Mouse (Mus musculus) natural killer cell, adult 2 months (primary cell): ENCODE data around the gene Adgrg2.

Source experiments
- DNase-seq, 2 experiments: peaks; one replicate each; pipeline ENCODE4 v3.0.0; 2022; ENCODE audit warnings: low spot score in 2 of 2

The Adgrg2 gene

DNA sequence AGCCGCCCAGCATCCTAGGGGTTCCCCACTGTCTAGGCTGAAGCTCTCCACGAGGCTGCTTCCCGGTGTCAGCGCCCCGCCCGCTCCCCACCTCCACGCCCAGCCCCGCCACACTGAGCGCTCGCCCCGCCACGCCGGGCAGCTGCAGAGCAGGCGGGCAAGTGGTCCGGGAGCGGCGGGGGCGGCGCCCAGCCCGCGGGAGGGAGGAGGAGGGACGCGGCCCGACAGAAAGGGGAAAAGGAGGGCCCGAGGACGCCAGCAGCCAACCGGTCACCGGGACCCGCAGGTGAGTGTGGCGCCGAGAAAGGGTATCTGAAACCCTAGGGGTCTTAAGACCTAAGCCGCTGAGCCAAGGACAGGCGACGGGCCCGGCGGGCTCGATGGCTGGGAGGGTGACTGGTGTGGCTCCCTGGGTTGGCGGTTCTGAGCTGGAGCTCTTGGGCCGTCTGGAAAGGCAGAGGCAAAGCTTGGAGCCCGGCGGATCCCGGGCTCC is at the start of gene Adgrg2:
Gene Adgrg2 (plus strand): TSS at position 227 of the 493 bp plus-strand sequence.
- DNase-seq: no peak

DNA sequence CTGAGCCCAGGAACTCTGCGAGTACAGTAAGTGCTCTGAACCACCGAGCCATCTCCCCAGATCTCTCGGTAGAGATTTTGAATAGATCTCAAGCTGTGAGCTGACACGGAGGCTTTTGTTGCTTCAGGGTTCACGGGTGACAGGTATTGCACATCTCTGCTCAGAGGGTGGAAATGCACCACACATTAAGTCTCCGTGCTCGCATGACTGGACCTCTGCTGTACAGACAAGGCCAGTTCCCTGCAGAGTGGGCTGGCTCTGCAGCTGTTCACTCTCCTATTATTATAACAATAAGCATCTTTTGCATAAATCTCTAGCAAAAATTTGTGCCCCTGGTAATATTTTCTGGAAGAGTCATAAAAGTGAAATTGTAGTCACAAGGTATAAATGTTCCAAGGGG is 39.5 kb upstream of the Adgrg2 start:
- DNase-seq: no peak

DNA sequence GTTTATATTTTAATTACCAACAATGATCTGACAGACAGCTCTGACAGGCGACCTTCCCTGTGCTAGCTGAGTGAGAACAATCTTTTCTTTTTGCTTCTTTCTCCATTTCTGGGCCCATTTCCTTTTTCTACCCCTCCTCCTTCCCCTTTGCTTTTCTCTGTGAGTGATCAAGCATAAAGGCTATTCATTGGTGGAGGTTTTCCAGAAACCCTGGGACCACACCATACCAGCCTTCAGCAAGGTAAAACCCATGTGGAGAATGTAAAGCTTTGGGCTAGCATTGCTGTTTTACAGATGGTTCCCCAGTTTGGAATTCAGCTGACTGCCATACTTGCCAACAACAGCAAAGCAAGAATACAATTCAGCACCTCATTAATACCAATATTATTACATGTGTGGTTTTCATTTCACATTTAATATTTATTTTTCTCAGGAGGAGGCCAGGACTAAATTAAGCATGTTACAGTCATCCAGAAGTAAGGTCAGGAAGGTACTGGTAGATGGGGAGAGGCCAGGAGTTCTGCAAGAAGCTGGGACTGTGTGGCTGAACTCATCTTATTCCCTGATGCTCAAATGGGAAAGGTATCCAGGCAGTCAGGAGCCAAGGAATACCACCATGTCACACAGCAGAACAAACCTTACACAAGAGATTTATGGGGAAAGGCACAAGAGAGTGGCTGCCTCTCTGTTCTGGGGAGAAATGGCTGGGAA is 38.4 kb upstream of the Adgrg2 start:
- DNase-seq: no peak

DNA sequence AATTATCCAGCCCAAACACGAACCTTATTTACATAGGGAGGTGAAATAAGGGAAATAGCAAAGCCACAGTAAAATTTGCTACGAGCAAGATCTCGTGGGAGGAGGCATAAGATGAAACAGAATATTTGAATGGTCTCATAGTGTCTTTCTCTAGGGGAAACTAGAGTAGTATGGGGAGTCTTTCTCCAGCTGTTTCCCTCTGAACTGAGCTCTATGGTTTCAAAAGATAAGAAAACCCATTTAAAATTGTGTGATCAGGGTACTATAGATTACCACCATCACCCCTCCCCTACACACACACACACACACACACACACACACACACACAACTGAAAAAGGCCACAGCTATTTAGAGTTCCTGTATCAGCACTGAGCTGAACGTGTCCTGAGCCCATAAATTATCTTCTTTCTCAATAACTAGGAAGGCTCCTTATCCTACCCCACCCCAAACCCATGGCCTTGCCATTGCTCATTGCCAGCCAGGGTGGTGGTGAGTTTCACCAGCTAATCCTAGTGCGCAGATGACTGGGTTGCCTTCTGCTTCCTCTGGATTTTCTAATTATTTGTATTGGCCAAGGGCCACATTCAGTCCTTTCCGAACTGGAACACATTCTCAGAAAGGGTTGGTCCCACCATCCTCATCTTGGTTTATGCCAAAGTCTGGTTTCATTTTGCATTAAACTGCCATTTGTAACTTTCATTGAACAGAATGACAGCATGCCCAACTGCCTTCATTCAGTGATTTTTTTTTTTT is 5.6 kb upstream of the Adgrg2 start:
- no peak for DNase-seq

DNA sequence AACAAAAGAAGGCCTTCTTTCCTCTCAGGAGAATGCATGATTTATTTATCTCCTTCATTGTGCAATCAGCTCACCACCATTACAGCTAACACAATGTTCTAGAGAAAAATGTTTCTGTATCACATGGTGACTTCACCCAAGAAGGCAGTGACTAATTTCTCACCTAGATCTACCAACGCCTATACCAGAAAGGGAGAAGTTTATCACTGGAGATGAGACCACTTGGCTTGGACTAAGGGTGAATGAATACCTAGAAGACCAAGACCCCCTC is 5.1 kb upstream of the Adgrg2 start:
- no peak for DNase-seq

DNA sequence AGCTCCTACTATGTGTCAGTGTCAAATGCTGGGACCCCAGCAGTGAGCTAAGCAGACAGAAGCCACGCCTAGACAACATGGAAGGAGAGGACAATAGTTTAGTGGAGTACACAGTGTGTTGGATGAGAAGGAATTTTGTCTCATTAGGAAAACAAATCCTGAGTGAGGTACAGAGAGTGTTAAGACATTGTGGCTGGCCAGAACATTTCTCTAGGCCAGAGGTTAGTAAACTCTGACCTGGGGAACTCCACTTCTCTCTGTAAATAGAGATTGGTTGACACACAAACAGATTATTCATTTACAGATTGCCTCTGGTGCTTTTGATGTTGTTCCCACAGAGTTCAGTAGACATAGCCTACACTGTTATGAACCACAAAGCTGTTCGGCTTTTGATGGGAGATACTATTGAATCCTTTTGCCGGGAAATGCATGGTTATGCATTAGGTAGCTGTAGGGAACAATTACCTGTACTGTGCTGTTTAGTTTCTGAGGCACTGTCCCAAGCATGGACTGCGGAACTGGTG is 22.5 kb downstream of the Adgrg2 start:
- no peak for DNase-seq

DNA sequence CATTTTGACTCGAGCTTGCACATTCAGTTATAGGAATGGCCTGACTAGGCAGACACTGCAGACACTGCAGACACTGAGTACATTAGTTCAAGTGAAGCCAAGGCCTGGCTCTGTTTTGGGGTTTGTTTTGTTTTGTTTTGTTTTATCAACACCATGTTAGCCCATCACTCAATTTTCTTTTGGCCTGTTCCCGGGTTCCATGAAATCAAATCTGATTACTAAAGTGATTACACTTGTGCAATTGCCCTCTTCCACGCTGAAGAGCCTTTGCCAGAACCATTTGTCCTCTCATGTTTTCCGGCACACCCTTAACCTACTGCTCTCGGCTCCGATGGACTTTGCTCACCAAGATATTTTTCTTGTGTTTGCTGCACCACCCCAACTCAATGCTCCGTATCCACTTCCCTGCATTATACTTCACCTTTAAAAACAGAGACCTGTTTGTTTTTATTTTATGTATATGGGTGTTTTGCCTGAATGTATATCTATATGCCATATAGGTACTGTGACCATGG is 23.4 kb downstream of the Adgrg2 start:
- DNase-seq: no peak

DNA sequence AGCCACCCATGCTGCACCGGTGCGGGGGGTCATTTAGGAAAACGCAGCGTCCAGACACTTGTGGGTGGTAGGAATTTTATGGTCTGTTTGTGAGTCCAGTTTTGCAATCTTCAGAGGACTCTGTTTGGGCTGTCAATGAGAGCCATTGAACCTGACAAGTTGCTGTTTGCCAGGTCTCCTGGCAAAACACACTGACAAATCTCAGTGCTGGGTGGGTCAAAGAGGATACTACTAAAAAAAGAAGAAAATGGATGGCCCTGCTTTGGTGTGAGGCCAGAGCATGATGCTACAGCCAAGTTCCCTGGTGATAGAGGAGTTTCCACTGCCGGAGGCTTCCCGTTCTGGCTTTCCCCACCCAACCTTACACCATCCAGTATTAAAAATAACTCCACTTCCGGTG is 27.9 kb downstream of the Adgrg2 start:
- no peak for DNase-seq

DNA sequence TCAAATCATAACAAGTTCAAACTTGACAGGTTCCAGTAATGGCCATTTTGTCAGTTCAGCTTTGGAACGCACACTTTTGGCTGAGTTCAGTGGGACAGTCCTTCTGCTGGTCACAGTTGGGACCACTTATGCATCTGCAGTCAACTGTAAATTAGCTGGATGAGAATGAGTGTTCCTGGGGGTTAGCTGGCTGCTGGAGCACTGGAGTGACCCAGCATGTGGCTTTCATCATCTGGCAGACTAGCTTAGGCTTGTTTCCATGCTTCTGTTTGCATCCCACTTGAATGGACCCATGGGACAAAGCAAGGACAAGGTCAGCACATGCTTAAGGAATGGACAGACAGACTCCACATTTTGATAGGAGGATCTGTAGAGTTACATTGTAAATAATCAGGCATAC is 33.2 kb downstream of the Adgrg2 start:
- no peak for DNase-seq

DNA sequence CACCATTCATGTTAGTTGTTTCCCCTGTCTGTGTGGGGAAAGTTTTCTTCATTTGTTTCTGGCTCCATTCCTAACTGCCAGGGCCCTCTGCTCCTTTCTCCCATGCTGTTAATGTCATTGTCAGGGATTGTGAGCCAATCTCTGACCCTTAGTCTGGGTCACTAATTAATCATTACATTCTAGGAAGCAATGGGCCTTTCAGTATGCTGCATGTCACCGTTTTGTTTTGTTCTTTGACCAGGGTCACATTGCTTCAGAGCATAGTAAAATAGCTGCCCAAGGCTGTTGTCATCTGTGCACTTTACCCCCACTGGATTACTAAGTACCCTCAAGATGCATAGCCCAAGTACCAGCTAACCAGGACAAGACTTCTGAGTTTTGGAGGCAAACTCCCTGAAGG is 36.0 kb downstream of the Adgrg2 start:
- DNase-seq: no peak

DNA sequence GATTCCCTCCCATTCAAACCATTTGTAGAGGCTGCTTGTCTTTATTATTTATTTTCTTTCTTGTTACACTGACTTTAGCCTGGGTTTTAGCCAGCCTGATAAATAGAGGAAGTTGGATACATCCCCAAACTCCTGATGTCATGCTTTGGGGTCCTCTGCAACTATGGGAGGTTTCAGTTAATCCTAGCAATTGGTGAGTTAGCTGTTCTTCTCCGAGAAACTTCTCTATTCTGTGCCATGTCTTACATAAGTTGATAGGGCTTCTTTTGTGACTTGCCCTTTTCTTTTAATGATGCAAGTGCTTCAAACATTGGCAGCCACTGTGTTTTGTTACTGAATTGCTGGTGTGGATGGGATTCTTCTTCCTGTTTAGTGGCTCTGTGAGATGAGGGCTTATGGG is 36.4 kb downstream of the Adgrg2 start:
- no peak for DNase-seq

DNA sequence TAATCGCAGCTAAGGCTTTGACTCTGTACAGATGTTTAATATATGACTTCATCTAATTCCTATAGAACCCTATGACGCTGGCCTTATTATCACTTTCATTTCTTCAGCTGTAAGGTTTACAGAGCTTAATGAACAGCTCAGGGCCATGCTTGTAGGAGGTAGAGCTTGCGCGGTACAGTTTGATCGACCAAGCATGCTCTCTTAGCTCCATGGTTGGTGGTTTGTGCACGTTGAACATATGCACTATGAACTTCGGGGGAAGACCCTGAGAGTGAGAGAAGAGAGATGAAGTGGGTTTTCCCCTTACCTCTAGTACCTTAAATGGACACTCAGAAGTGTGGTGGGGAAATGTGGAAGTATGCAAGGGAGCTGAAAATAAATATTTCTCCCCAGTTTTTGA is 41.7 kb downstream of the Adgrg2 start:
- no peak for DNase-seq

DNA sequence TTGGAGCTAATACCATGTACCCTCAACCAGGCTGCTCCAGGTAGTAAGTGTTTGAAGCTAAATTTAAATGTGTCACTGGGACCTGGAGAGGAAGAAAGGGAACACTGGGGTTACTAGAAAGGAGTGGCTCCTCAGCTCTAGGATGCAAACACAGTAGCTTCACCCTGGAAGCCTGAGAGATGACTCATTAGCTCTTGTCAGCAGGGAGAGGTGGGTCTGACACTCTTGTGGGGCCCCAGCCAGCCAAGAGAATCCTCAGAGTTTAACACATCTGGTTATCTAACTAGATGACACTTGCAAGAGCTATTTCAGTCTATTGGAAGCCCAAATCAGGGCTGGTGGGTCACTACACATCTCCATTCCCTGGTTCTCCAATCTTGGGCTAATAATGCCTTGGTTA is 50.8 kb downstream of the Adgrg2 start:
- DNase-seq: no peak

DNA sequence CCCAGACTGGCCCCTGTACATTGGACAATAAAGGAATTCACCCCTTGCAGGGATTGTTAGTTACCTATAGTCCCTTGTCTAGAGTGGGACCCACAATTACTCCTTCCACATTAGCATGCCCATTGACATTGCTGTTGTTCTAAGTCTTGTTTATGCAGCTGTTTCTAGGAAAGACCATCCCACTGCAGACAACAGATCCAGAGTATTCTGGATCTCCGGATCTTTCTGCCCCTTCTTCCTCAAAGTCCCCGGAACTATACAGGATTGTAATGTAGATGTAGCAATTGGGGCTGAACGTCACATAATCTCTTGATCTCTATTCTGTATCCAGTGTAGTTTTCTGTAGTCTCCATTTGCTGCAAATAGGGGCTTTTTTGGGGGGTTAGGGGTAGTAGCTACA is 57.9 kb downstream of the Adgrg2 start:
- no peak for DNase-seq

DNA sequence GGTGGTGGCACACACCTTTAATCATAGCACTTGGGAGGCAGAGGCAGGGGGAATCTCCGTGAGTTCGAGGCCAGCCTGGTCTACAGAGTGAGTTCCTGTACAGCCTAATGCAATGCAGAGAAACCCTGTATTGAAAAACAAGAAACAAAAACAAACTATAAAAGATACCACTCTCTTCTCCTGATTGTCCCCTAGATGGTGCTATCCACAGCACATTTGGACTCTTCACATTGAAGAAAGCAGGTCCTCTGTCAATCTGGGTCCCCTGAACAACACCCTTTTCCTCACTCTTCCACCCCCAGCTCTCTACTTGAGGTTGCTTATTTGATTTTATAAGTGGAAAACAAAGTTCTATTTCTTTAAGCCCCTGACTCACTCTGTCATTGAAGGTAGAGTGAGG is 58.9 kb downstream of the Adgrg2 start:
- DNase-seq: no peak

DNA sequence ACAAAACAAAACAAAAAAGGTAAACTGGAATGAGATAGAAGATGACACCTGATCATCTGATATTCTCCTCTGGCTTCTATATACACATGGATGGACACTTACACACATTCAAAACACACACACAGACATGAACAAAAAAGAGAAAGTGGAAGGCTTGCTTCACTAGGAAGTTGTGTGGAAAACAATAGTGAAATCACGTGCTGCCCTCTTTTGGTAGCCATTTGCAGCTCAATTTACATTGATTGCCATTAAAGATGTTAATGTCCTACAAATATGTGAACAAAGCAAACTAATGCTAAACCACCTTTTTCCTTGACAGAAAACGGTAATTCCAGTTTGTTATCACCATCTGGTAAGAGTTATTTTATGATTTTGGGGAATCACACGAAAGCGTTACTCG is 65.2 kb downstream of the Adgrg2 start:
- no peak for DNase-seq

DNA sequence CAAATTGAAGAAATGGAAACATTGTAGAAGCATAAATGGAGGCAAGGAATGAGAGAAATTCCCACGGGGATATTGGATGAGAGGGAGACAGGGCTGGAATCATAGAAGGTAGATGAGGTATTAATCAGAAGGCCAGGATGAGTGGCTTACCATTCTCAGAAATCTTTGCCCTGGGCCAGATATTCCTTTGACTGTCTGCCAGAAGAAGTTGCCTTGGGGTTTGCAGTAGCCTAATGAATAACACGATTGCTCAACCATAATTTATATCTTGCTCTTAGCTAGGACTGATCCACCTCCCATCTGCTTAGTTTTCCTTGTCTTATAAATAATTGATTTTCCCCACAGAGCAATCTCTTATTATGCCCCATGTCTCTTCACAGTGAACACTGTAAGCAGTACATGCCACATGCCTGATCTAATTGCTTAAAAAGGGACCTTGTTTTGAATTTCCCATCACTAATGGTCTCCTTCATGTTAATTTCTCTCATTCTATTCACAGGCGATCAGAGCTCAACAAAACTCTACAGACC is 80.8 kb downstream of the Adgrg2 start:
- DNase-seq: no peak

DNA sequence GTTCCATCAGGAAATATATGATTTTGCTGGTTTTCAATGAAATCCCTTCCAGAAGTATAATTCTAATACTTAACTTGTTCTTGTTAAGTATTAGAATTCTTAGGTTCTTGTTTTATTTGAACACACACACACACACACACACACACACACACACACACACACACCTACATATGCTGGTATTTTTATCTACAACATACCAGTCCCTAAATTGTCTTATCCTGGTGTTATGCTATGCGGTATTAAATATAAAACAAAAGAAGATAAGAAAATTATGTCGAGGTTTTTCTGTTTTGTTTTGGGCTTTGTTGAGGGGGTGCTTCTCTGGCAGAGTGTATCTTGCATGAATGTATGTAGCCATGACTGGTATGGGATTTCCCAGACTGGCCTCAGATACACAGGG is 99.3 kb downstream of the Adgrg2 start:
- DNase-seq: no peak

DNA sequence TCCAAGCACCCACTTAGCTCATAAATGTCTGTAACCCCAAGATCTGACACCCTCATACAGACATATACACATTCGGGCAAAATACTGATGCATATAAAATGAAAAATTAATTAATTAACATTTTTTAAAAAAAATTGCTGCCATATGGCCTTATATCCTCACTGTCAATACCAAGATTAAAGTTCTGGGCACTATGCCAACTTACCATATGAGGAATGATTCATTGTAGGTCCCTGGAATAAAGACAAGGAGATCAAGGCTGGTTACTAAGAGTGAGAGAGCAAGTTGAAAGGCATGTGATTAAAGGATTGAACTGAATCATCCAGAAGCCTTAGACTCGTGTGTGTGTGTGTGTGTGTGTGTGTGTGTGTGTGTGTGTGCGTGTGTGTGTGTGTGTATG is 103.8 kb downstream of the Adgrg2 start:
- DNase-seq: no peak

DNA sequence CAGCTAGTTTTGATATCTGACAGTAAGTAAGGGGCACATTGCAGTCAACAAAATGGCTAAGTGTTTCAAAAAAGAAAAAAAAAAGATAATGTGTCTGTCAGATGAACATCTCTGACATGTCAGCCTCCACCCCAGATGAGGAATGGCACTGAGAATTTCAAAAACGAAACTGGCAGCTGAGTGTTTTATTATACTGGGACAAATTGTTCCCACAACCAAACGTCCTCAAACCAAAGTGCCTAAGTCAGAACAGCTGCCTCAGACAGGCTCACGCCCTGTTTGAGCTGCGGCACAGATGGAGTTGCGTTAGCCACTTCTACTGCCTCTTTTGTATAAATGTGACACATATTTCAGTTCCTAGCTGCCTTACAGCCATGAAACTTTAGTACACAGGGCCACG is 104.4 kb downstream of the Adgrg2 start:
- DNase-seq: no peak

DNA sequence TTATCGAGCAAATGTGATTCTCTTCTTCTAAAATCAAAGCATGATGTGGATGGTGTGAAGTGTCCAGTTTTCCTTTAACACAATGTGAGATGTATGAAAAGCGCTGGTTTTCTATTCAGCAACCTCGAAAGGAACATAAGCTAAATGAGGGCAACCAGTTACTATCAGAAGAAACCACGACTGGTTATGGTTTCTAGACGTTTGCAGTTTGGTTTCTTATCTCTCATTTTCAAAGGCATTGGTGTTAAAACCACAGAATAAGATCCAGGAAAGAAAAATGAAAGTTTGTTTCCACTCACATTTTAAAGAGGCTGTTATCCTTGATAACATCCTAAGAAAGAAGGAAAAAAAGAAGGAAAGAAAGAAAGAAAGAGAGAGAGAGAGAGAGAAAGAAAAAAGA is 106.0 kb downstream of the Adgrg2 start:
- no peak for DNase-seq

DNA sequence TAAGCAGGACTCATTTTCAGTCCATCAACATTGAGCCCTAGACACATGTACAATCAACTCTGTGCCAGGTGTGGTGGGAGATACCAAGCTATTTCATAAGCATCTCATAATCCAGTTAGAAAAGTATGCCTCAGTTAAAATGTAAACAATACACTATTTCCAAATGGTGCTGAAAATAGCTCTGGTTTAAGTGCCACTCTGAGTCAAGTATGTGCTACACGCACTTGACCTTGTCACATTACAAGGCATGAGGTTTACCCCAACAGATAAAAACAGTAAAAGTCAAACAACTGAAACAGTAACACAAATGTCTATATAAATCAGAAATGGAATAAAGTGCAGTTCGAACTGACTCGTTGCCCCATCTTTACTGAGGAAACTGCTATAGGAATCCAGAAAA is 110.6 kb downstream of the Adgrg2 start:
- DNase-seq: no peak

DNA sequence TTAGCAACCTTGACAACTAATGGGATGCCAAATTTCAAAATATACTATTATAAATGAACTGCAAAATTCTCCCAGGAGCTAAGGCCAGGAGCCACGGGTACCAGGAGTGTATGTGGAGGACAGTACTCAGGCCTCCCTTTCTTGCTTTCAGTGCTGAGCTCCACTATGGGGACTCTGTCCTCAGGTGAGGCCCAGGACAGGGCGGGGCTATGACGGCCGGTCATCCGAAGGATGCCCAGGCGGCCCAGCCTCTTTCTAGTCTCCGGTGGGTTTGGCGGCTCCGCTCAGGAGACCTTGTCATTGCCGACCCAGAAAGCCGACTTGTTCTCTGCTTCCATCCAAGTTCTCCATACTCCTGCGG is 111.2 kb downstream of the Adgrg2 start:
- DNase-seq: no peak
